Mouse (Mus musculus) ES-CJ7 (cell line): Measurements from ENCODE around the gene Hist2h2ab.
"Not testable (repeated sequence)": the region's sequence is repeated elsewhere in the genome, so short reads cannot be mapped to it uniquely, and the experiment has no call there.

Source experiments
- DNase-seq: peaks from one replicate; pipeline ENCODE4 v3.0.0; 2011; ENCODE audit warnings: low read depth, low spot score

Gene Hist2h2ab

DNA sequence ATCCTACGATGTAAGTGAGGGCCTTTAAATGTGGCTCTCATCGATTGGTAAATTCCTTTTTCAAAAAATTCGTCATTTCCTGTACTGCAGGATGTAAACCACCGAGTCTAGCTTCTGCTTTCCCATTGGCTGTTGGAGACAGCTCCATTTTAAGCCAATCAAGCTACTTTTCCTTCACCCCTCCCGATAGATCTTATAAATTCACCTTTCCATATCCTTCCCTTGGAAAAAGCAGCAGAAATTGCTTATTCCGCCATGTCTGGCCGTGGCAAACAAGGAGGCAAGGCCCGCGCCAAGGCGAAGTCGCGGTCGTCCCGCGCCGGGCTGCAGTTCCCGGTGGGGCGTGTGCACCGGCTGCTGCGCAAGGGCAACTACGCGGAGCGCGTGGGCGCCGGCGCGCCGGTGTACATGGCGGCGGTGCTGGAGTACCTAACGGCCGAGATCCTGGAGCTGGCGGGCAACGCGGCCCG lies at the start of gene Hist2h2ab, which contains the start of gene Bola1:
Gene Hist2h2ab, plus strand, starts transcription at position 205 of the 470 bp plus-strand sequence.
Gene Bola1, minus strand, starts transcription at position 49 of the 470 bp plus-strand sequence.
- DNase-seq = peak; percentile 91

DNA sequence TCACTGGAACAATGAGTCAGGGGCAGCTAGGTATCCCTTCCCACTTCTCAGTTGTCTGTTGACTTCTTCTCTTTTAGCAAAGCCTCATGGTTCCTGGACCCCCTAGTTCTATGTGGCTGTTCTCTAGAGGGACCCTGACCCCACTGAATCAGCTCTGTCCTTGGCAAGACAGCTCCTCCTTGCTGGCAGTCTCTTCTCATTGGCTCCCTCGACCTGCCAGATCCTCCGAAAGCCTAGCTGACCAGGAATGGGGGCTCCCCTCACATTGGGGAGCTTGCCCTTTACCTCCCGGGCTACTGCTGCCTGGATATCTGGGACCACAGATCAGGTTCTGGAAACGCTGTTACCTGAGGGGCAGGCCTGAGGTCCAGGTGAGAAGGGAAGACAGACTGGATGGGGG lies 49.4 kb upstream of the Hist2h2ab start:
- DNase-seq = no peak

DNA sequence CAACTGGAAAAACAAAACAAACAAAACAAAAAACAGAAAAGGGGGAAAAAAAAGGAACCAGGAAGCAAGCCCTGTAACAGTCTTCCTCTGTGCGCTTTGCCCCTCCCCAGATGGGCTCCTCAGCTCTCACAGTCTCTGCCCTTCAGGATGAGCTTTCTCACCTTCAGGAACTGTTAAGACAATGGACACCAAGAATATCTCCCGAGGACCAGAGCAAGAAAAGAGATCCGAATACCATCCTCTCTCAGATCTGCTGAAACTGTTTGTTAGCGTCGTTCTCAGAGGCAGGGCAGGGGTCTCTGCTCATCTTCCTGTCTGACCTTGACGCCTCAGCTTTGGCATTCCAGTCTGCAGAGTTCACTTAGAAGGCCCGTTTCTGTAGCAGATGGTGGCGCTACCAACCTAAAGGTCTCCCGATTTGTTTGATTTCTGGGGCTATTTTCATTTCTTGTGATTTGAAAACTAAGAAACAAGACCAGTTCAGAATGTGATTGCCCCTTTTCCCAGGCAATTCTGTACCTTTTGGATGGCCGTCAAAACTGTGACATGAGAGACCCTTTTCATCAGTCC lies 48.6 kb upstream of the Hist2h2ab start:
- DNase-seq = peak; percentile 39

DNA sequence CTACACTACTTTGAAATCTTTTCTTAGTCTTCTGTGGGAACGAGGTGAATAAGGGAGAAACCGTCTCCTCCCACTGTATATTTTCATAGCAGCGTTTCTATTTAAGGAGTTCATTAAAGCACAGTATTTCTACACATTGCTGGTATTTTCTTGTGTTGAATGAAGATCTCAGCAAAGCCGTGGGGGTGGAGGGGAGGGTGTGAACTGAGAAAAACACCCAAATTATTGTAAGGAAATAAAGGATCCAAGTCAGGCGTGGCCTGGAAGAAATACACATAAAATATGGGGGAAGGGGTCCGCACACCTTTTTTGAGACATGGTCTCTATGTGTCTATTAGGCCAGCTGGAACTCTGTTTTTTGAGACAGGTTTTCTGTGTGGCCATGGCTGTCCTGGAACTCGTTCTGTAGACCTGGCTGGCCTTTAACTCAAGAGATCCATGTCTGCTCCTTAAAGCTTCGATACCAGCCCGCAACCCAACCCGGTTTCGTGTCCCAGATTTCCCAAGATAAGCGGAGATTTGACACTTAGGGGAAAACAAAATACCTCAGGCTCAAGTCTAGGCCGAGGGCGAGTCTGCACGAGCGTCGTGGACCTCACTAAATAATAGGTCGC lies 48.0 kb upstream of the Hist2h2ab start:
- DNase-seq = no peak

DNA sequence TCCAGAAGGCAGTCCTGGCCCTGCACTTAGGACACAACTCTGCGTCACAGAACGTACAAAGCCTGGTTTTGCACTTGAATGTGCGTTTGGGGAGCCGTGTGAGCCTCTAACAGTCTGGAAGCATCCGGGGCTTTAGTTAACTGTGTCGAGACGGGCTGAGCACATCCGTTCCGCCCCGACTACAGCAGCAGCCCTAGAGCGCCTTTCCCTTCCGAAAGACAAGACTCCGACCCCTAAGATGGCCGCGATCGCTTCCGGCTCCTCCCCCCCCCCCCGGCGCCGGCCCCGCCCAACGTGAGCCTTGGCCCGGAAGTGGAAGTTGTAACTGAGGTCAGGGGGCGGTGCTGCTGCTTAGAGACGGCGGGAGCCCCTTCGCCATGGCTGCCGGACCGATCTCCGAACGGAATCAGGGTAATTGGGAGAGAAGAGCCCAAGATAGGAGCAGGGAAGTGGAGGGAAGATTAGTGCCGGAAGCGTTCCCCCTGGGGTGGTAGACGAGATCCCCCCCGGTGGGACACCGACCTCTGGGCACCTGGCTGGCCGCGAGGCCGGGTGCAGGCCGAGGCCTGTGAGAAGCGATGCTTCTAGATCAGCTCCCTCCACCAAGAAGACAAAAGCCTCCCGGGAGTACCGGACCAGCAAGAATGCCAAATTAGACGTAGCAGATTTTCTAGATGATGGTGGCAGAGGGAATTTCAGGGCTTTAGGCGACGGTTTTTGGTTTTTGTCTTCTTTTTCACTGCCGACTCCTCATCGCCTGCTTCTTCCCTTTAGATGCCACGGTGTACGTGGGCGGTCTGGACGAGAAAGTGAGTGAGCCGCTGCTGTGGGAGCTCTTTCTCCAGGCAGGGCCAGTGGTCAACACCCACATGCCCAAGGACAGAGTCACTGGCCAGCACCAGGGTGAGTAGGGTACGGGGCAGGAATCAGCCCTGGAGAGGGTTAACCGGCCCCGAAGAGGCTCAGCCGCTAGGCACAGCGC lies 47.2 kb upstream of the Hist2h2ab start, which contains the start of gene Sf3b4:
Gene Sf3b4, plus strand, starts transcription at position 136 of the 982 bp plus-strand sequence.
- DNase-seq = peak; percentile 92

DNA sequence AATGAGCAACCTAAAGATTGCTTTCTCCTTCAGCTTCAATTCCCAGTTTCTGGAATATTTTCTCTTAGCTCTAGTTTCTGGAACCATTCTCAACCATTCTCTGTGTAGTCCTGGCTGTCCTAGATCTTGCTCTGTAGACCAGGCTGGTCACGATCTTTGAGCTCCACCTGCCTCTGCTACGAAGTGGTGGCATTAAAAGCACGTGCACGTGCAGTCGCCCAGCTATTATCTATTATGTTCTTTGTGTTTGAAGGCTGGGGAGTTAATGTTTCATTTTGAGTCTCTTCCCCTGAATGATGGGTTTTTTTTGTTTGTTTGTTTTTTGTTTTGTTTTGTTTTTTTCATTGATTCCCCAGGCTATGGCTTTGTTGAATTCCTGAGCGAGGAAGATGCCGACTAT lies 46.5 kb upstream of the Hist2h2ab start:
- DNase-seq = no peak

DNA sequence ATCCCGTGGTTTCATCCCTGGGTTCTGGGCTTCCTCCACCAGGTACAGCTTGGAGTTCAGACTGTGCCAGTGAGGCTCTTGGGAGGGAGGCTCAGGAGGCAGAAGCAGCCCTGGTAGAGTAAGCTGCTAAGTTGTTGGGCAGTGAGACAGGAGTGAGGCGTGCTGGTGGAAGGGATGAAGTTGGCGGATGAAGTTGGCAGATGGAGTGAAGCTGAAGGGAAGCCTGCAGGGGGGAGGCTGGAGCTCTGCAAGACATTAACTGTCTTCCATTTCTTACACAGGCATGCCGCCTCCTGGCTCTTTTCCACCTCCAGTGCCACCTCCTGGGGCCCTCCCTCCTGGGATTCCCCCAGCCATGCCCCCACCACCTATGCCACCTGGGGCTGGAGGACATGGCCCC lies 45.6 kb upstream of the Hist2h2ab start:
- not testable (repeated sequence) for DNase-seq

DNA sequence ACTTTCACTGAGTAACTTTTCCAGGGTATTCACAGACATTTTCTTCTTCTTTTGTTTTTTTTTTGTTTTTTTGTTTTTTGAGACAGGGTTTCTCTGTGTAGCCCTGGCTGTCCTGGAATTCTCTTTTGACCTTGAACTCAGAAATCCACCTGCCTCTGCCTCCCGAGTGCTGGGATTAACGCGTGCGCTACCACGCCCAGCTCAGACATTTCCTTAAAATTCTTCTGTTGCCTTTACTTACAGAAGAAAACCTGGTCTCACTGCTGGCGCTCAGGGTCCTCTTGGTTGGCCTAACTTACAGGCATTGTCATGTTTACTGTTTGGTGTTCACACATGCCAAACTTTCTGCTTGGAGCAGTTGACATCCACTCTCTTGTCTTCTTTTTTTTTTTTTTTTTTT lies 44.4 kb upstream of the Hist2h2ab start:
- peak; percentile 66 for DNase-seq

DNA sequence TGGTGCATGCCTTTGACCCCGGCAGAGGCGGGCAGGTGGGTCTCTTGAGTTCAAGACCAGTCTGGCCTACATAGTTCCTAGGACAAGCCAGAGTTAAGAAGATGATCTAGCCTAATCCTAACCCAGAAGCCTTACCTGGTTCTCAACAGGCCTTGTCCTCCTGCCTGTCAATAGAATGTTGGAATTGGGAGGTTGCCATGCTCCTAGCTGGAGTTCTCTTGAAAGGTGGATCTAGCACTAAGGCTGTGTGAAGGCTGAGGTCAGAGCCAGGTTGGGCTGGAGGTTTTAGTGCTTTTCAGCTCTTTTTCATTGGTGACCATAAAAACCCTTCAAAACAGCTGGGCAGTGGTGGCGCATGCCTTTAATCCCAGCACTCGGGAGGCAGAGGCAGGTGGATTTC lies 41.2 kb upstream of the Hist2h2ab start:
- DNase-seq = no peak

DNA sequence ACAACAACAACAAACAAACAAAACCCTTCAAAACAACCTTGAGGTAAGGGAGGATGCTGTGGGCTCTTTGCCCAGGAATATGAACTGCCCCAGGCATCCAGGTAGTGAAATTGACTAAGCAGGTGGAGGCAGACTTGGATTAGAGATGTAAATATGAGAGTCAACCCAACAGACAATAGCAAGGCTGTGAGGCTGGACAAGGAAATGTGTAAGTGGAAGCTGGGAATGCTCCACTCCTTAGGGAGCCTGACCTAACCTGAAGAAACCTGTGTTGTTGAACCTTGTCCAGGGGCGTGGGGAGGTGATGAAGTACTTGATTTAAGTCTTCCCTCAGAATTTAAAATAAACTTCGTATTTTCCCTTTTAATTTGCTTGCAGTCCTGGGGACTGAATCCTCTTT lies 40.8 kb upstream of the Hist2h2ab start:
- DNase-seq = no peak

DNA sequence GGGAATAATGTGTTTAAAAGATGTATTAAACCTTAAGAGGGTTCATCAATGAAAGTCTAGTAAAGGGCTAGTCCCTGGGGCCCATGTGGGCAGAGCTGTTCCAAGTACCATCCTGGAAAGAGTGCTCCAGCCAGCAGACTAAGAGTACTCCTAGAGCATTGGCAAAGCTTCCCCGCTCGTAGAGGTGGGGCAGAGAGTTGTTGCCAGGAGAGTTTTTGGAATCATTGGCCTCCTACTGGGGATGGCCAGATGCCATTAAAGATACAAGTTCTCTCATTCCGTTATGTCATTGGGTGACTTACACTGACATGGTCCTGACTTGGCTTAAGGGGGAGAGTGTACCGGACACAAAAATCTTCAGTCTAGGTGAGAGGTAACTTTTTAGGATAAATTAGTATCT lies 40.1 kb upstream of the Hist2h2ab start:
- DNase-seq = no peak

DNA sequence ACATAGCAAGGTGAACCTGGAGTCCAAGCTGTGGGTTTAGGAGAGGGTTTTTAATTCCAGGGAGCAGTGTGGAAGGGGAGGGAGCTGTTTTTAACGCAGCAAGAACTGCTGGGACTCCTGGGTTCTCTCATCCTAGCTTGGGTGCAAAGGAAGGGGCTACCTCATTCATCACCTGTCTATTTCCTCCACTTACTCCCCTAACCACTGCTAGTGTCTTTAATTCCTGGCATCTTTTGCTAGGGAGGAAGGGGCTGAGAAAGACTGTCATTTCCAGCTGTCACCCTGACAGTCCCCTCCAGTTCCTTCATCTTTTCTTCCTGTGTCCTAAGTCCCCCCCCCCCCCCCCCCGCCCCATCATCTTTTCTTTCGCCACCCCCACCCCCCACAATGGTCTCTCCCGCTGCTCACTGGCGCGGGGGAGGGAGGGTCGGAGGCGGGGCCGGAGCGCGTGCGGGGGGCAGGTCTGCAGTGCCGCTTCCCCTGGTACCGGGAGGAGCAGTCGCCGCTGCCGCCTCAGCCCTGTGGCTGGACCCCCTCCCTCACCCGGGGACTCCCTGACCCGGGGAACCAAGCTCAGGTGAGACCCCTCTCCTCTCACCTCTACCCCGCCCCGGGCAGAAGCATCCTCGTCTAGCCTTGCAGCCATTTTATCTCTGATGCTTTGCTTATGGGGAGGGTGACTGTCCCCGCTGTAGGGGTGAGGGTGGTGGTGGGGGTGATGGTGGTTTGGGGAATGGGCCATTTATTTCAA lies 38.8 kb upstream of the Hist2h2ab start, which contains the start of gene Sv2a:
Gene Sv2a, plus strand, starts transcription at position 425 of the 751 bp plus-strand sequence.
- no peak for DNase-seq

DNA sequence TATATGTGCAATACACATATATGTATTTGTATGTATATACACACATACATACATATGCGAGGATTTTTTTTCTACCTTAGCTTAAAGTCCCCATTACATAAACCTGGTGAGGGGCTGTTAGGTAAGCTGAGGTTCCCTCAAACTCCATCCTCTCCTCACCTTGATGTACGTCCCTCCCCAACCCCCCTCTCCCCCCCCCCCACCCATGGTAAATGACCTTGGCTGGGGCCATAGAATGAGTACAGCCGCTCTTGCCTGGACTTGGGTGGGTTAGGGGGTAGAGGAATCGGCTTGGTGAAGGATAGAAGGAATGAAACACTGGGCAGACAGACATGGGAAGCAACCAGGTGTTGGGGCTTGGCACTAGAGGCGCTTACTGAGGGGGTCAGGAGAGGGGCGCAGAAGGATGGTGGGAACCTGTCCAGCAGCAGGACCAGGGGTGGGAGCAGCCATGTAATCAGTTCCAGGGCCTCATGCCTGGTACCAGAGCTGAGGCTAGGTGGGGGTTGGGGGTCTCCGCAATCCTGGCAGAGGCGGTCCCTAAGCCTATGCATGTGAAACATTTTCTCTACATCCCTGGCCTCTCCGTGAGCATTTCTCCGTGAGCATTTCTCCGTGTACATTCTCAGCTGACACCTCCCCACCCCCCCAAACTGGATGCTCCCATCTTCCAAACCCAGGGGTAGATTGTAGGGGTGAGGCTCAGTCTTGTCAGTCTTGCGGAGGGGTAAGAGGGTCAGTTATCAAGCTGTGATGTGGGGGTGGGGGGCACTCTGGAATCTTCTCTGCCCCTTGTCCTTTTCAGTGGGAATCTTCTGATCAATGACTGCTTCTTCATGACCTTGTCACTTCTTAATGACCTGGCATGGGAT lies 37.9 kb upstream of the Hist2h2ab start:
- no peak for DNase-seq

DNA sequence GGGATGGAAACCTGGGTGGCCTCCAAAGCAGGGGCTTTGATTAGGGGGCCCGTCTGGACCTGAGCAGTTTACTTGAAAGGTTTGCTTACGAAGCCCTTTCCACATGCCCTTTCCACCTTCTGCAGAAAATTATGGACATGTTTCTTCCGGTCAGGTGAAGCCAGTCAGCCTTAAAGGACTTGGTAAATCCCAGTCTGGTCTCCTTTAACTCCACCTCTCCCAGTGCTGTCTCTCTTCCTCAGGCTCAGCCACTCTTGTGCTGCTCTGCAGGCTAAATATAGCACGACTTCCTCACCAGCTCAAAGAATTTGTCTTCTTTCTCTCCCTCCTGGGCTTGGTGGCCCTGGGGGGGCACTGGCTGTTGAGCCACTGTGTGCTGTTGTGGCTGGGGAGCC lies 37.3 kb upstream of the Hist2h2ab start:
- DNase-seq = no peak

DNA sequence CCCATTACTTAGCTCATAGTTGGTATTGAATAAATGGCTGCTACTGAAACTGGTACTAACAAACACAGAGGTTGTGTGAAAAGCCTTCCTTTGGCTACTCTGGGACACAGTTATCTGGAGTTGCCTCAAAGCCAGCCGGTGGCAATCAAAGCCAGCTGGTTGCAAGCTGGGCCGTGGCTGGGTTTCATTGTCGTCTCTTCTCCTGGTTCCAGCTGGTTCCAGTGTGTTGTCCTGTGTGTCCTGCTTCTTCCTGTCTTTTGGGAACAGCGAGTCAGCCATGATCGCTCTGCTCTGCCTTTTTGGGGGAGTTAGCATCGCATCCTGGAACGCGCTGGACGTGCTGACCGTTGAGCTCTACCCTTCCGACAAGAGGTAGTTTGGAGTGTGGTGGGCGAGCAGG lies 26.7 kb upstream of the Hist2h2ab start:
- DNase-seq = no peak

DNA sequence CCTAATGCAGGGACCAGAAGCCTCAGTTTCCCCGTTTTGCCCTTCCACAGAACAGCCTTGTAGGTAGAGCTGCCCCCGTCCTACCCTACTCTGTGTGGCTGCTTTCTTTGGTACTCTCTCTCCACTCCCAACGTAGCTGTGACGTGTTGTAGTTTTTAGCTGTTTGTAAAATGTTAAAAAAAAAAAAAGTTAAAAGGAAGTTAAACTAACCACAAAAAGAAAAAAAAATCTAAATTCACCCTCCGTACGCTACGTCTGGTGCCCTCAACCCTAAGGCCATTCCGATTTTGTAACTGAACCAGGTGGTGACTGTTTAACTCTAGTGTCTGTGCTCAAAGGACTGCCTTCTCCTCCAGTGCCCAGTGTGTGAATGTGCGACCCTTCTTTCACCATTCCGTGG lies 24.7 kb upstream of the Hist2h2ab start:
- no peak for DNase-seq

DNA sequence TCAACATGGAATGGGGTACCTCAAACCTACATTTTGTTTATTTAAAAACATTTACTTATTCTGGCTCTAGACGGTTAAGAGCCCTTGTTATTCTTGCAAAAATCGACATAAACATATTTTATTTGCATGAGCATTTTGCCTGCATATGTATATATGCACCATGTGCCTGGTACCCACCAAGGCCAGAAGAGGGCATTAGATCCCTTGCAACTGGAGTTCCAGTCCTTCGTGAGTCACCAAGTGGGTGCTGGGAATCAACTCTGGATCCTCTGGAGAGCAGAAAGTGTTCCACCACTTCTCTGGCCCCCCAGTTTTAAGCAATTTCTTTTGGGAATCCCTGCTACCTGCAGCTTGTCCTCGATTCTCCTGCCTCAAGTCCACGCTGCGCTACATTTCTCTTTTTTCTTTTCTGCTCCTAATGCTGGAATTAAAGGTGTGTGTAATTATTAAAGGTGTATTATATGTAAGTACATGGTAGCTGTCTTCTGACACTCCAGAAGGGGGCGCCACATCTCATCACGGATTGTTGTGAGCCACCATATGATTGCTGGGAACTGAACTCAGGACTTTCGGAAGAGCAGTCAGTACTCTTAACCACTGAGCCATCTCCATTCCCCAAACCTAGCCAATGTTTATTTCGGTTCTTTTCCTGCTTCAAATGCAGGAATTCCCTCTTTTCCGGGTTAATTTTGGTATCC lies 23.9 kb upstream of the Hist2h2ab start:
- no peak for DNase-seq

DNA sequence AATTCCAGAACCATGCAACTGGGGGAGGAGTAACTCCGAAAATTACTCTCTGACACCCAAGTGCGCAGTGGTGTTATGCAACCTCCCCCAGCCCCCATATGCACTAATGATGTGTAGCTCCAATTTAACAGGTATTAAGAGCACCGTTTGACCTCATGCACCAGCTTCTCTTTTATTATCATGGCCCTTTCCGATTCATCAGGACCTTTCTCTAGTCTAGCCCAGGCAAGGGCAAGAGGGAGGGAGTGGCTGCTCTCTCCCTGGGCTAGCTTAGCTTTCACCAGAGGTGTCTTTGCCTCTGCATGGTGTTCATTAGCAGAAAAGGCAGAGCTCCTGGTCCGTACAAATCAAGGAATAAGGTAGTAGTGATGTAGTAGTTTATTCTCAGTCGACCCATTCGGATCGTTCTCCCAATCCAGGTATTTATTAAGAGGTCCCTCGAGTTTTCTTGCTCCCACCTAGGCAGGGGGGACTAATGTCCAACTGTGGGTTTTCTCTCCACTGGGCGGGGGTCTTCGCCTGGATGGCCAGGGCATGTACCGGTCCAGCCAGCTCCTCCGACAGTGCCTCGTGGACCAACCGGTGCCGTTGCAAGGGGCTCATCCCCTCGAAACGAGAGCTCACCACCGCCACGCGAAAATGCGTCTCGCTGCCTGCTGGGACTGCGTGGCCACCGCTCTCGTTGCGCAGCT lies 23.1 kb upstream of the Hist2h2ab start:
- DNase-seq = peak; percentile 25

DNA sequence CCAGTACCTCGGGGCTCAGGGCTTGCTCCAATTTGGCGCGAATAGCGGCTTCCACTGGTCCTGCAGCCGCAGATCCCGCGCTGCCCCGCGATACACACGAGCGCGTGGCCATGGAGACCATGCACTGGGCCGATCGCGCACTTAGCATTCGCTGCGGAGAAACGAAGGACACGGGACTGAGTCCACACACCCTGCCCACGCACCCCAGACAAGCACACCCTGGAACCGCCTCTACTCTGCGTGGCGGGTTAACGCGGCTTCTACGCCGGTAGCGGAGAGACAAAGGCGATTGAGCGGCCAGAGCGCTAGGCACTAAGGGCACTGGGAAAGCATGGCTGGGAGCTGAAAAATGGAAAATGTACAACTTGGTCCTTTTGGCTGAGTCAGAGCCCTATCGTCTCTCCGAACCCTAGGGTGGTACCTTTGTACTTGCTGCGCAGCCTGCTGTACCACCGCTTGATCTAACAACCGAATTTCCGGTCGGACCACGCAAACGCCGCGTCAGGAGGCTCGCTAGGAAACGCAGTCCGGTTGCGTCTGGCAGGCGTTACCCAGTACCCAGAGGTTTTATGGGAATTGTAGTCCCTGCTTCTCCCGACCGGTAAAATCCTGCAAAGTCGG lies 22.4 kb upstream of the Hist2h2ab start:
- peak; percentile 92 for DNase-seq
